Mouse (Mus musculus) layer of hippocampus, postnatal 36 days (tissue): ENCODE data around the gene Ifi27l2b. TPM values are rescaled to one million over a fixed set of nuclear protein-coding genes. Genes with fewer than 3 reads are reported as not detected.
A peak's percentile ranks its signal among the peaks of the same experiment; 100 is the strongest.
"Not testable (repeated sequence)": the region's sequence is repeated elsewhere in the genome, so short reads cannot be mapped to it uniquely, and the experiment has no call there.

ENCODE experiments used
- DNase-seq, 2 experiments: peaks; one replicate each; pipeline ENCODE4 v3.0.0; 2022
- total RNA-seq, 2 experiments: library from RNA; stranded (reverse); gene quantifications; 2 replicates each; pipeline ENCODE4 v1.2.3; 2021

Gene Ifi27l2b
- not detected for total RNA-seq

DNA sequence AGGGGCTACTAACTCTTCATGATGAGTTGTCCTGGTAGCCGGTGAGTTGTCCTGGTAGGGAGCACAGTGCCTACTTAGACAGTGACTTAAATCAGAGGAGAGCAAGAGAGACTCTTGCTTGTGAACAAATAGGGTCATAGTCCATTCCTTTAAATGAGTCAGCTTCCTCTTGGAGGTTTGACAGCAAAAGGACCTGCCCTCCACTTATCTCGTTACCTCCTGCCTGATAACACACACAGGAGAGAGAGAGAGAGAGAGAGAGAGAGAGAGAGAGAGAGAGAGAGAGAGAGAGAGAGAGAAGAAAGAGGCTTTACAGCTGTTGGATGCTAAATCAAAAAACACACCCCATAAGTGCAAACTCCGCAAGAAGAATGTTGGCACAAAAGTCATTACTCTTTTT, at the start of gene Ifi27l2b:
TSS of gene Ifi27l2b (minus strand) at position 84 of the 400 bp plus-strand sequence.
- no peak for DNase-seq

DNA sequence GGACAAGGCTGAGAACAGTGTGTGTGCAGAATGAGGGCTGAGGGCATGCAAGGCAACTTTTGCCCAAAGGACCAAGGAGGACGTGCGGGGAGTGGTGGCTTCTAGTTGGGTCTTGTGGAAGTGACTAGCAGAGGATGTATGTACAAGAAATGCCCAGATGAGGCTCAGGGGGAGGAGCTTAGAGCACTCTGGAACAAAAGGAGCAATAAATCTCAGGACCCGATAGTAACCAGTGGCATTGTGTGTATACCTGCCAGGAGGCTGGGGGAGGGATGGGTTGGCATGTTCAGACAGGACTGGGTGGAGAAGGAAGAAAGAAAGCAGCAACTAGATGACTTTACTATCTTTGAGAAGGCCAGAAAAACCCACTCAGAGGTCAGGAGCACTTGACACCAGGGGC, 47.4 kb upstream of the Ifi27l2b start:
- DNase-seq, result no peak

DNA sequence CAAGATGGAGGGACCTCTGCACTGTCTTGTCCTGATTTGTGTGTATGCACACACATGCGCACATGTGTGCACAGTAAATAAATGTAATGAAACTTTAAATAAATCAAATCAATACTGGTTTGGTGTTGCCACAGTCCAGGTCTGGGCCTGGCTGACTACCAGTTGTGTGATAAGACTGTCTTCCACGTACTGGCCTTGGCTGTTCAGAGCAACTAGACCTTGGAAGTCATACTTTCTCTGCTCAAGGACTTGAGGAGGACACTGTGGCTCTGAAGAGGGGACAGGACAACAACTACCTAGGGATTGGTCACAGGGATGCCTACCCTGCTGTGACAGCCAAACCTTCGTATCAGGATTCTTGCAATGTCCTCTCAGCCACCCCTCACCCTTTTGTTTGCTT, 46.3 kb upstream of the Ifi27l2b start:
- DNase-seq, result no peak

DNA sequence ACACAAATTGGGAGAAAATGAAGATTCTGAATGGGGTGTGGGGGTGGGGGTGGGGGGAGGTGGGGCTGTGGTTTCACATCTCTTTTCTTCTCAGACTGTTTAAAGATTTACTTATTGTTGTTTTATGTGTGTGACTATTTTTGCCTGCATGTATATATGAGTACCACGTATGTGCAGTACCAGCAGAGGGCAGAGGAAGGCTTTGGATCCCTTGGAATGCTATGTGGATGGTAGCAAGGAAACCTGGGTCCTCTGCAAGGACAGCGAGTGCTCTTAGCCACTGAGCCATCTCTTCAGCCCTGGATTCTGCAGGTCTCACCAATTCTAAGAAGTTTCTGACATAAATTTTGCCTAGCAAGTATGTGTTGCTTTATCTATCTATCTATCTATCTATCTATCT, 42.2 kb upstream of the Ifi27l2b start:
- DNase-seq, result no peak

DNA sequence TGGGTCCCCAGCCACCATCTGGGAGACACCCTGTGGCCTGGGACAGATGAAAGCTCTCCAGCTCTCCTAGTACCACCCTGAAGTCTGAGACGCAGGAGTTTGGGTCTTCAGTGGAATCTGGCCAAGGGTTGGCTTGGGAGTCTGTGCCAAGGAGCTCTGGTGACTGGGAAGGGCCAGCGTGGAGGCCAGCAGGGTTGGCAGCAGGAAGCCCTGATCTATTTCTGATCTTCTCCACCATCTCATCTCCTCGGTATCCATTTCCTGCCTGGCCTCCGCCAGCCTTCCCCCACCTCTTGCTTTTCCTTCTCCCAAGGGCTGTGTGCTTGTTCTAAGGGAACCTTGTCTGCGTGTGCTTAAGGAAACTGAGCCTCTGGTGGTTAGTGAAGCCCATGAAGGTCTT, 41.7 kb upstream of the Ifi27l2b start:
- DNase-seq, result no peak

DNA sequence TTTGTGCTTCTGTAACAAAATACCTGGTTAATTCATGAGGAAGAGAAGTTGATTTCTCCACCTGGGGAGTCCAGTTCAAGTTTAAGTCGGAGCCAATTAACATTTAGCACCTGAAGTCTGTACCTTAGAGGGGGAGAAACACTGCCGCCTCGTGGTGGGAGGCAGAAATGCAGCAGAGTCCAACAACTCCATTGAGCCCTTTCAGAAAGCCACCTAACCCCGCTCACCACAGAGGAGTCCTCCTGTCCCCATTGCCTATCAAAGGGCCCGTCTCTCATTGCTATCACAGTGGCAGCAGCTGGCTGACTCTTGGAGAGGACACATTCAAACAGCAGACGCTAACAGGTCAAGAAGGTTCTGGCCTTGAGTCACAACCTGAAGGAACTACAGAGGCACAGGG, 37.5 kb upstream of the Ifi27l2b start:
- no peak for DNase-seq

DNA sequence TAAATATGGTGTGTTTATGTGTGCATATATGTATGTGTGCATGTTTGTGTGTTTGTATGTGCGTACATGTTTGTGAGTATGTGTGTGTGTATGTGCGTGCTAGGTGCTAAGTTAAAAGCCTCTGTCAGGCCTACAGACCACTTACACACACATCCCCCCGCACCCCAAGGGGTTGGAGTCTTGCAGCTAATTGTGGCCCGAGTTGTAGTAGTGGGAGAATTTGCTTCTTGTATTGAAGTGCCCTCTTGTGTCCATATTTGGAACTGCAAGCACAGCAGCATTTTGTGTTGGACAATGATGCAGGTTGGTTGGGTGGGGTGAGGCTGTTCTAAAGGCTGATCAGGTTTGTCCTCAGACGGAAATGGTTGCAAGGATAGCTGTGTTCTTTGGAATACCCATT, 35.7 kb upstream of the Ifi27l2b start:
- DNase-seq, result peak; percentile 41 to 57

DNA sequence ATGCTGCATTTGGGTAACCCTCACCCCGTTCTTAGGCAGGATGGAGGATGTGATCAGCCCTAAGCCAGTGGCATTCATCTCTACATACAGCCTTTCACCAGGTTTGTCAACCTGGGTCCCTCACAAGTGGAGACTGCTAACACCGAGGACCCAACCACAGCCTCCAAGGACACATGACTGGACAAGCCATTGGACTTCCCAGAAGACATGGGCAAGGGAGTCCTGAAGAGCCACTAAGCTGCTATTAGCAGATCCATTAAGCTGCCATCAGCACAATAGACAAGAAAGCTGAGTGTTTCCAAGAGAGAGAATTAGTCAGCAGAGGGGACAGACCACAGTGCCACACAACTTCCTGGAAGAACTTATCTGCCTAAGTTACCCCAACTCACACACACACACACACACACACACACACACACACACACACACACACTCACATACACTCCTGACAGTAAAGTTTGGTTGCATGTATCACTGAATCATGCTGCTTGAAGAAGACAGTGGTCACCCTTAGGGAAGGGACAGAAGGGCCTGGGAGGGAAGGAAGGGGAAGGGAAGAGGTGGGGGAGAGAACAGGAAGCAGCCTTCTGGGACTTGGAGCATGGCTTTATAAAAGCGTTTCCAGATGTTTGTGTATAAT, 34.2 kb upstream of the Ifi27l2b start:
- no peak for DNase-seq

DNA sequence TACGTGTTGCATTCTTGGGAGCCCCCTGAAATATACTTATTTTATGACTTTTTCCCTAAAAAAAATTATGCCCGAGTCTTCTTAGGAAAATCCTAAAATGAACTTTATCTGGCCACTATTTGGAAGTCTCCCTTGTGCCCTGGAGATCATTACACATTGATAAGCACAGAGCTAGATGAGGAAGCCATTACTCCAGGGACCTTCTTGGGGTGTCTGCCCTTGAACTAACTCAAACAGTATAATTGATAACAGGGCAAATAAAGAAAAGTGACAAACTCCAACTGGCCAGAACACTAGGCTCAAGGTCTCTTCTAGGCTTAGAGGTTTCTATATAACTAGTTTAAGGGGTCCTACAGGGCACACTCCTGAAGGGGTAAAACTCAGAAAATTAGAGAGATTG, 30.7 kb upstream of the Ifi27l2b start:
- no peak for DNase-seq

DNA sequence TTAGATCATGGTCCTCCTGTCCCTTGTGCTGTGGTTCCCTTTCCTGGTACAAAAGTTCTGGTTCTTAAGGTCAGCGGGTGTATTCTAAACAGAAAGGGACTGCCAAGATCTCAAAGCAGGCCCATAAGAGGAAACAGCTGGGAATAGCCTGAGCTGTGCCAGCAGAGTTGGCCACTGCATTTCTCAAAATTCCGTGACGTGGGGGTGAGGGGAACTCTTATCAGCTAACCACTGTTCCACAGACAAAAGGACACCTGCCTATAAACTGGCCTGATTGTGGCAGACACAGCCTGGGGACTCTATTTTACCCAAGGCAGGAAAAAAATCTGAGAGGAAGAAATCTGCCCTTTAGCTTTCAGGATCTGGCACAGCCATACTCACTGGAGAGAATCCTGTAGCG, 30.3 kb upstream of the Ifi27l2b start:
- no peak for DNase-seq

DNA sequence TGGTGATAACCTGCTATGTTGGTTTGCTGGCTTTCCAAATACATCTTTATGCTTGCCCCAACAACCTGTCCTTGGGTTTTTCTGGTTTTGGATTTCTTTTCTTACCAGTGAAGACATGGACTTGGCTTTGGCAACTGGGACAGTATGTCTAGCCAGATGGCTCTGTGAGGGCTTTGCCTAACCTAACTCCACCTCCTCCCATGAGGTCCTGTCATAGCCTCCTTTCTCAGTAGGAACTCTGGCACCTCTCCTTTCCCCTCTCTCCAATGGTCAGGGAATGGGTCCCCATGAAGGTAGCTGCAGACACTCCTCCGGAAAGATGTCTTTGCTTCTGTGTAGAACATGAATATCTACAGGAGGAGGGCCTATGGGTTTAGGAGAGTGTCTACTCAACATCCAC, 29.7 kb upstream of the Ifi27l2b start:
- DNase-seq, result no peak

DNA sequence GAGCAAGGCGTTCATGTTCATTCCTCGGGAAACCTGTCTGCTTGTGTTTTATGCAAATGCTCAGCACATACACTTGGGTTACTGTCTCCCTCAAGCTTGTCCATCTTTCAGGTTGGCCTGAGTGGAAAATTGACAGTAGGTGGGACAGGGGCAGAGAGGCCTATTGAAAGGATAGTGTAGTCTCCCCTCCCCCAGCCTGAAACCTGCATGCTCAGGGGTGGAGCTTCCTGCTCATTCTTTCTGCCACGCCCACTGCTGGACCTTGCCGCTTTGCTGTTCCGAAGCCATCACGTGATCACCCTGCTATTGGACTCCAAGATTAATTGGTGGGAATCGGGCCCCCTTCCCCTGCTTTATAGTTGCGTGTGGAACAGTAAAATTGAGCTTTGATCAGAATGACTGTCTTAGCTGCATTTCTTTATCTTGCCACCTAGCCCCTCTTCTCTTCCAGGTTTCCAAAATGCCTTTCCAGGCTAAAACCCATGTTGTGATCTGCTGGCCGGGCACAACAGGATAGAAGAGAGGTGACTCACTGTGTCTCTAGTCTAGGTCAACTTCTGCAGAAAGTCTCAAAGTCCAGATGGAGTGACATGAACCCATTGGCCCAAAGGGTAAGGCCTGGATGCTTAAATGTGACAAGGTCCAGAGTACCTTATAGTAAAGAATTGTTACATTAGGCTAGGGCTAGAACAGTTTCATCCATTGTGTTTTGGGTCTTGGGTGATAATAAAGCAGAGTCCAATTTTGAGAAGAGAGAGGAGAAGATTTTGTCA, 27.4 kb upstream of the Ifi27l2b start:
- not testable (repeated sequence) for DNase-seq

DNA sequence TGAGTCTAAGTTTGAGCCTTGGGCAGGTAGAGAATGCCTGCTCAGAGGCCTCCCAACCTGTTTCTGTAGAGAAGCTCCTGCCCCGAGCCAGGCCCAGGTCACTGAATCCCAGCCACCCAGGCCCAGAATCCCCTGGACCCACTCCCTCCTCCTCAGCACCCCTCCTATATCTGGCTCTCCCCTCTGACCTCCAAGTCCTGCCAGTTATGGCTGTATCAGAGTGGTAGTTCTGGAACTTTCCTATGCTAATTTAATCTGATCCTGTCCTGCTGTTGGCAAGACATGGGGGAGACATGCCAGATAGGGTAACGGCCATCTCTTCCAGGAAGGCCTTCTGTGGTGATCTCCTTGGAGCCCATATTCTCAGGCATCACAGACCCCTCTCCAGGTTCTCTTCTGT, 25.8 kb upstream of the Ifi27l2b start:
- DNase-seq, result no peak

DNA sequence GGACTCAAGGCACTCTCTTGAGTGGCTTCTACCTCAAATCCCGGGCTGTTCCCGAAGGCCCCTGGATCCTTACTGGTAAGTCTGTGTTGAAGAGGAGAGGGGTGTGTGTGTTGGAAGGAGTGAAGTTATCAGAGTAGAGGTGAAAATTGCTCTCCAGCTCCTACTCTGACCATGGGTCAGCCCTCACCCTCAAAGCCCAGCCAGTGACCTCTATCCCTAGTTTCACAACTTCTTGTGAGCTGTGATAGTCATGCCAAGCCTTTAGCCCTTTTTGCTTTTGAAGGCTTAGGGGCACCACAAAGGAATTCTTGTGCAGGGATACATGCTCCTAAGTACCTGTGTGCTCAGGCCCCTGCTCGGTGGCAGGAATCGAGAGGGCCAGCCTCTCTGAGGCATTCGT, 24.6 kb upstream of the Ifi27l2b start:
- no peak for DNase-seq

DNA sequence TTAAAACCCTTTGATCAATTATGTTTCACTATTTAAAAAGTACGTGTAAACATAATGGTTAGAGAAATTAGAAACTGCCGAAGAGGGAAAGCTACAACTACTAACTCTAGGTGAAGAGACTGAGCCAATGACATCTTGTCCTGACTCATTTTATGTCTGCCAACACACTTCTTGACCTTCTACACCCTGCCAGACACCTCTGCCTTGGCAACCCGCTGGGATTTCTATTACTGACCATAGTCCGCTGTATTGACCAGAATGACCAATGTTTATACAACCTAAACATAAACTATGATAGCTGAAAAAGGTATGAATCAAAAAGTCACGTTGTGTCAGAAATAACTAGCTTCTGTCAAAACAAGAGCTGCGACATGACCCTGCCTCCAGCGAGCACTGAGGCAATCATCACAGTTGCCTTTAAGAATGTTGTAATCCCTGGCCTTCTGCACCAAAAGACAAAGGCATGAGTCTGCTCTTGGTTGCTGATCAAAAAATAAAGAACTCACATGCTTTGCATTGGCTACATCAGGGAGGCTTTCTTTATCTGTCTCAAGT, 20.5 kb upstream of the Ifi27l2b start:
- DNase-seq, result no peak

DNA sequence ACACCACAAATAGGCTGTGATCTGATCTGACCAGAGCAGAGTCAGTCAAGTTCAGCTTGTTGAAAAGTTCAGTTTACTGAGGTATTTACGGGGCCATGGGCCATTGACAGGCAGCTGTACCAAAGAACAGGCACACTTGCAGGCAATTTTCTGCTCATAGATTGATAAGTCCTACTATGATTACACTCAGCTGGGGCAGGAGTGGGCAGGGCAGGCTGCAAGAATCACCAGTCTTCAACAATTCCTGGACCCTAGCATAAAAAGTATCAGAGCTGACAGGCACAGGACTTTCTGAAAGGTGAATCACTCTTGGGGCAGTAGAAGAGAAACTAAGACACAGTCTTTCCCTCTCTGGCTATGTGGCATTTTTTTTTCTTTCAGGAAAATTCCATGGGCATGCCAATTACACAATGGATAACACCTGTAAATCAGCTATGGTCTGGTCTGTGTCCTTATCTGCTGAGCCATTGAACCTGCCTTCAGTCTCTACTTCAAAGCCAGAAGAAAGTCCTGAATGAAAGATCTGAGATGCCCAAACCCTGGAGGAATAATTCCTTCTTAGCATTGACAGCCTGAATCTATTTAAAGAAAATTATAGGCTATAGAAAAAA, 19.9 kb upstream of the Ifi27l2b start:
- DNase-seq, result no peak

DNA sequence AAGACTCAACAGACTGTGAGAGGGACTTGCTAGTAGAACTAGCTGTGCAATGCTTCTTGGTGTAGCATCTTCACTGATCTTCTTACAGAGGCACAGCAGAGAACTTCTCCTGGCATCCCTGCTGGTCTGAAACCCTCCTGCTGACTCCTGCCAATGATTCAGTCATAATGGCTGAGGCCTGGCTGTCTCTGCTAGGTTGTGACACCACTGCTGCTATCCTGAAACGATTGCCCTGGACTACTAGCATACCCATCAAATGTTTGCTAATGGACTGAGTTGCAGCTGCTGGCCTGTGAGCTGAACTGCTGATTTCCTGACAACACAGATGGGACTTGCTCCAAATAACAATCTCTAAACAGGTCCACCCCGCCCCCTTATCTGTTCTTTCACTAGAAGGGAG, 17.5 kb upstream of the Ifi27l2b start:
- no peak for DNase-seq

DNA sequence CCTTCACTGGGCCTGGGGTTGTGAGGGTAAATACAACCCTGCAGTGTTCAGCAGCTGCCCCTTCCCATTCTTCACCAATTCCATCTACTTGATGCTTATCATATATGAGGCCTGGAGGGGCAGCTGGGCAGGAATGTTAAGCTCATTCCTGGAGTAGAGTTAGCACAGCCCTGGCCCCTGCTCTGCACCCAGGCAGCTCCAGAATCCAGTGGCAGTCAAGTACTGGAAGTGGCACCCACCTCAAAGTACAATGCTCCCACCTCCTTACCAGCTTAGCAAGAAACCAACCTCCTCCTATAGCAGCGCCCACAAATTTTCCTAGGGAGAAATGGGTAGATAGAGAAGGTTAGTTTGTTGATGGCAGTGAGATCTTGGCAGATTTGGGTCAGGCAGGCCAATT, 296 bp downstream of the Ifi27l2b start:
- not testable (repeated sequence) for DNase-seq

DNA sequence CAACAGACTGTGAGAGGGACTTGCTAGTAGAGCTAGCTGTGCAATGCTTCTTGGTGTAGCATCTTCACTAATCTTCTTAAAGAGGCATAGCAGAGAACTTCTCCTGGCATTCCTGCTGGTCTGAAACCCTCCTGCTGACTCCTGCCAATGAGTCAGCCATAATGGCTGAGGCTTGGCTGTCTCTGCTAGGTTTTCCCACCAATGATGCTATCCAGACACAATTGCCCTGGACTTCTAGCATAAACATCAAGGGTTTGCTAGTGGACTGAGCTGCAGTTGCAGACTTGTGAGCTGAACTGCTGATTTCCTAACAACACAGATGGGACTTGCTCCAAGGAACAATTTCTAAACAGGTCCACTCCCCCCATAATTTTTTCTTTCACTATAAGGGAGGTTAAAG, 3.7 kb downstream of the Ifi27l2b start:
- DNase-seq, result no peak

DNA sequence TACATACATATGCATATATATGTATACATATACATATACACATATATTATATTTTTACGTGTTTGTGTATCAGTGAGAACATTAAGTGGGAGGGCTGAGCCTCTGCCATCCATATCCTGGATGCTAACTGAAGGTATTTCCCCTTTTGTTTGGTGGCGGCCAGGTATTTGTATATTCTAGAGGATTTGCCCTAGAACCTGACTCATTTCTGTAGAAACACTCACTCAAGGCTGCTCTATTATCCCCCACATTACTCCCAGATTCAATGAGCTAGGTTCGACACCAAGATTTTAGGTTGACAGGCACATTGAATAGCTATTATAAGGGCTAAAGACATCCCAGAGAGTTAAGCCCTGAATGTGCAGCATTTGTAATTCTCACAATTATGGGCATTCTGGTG, 12.0 kb downstream of the Ifi27l2b start:
- DNase-seq, result no peak

DNA sequence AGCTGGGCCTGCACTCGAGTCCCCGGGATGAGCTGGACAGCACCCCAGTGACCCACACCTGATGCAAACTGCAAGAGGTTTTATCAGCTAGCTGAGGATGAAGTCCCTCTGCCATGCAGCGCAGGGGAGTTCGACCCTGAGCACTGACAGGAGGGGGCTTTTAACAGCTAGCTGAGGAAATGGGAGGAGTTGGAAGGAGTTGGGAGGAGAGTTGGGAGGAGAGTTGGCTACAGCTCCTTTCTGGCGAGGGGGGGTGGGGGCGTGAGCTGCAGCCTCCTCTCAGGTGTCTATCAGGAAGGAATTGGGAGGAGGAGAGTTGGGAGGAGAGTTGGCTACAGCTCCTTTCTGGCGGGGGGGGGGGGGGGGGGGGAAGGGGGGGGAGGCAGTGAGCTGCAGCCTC, 12.8 kb downstream of the Ifi27l2b start:
- not testable (repeated sequence) for DNase-seq

DNA sequence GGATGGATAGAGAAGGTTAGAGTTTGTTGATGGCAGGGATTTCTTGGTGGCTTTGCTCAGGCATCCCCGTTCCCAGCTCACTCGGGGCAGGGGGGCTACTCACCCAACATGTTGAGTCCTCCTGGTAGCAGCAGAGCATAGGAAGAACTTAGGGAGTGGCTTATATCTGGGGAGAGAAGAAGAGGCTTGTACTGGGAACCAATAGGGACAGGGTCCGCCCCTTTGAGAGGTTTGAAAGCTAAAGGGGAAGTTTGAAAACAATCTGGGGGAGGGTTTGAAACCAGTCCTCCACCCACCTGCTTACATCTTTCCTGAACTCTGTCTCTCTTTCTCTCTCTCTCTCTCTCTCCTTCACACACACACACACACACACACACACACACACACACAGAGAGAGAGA, 13.5 kb downstream of the Ifi27l2b start, which contains the start of gene Ifi27l2a:
TSS of gene Ifi27l2a (minus strand) at position 157 of the 400 bp plus-strand sequence.
- DNase-seq, result no peak

DNA sequence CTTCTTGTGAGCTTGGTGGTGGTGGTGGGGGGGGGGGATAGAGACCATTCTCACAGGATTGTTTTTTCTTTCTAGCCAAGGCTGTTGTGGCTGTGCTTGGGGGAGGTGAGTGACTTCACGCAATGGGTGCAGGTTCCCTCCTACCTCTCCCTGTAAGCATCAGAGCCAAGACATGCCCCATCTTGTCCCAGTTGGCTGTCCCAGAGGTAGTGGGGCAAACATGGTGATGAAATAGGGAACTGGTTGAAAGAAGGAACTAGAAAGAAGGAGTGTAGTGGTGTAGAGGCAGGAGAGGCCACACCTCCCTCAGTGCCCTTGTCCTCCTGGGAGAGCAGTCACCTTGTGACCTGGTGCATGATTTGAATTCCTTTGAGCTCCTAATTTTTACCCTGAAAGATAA, 19.4 kb downstream of the Ifi27l2b start:
- no peak for DNase-seq

DNA sequence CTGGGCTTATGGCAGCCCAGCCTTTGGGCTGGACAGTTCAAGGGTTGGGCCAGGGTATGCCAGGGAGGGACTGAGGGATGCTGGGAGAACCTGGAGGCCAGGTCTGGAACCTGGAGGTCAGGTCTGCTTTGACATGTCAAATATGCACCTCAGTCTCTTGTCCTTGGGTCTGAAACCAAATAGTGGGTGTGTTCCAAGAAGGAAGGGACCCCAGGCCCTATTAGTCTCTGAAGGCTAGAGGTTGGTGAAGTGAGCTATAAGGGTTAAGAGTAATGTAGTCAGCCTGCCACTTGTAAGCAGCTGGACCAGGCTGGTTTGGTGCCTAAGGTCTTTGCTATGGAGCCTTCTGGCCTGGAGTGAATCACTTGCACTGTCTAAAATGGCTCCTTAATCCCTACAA, 22.2 kb downstream of the Ifi27l2b start:
- DNase-seq, result no peak
